Mouse (Mus musculus): ENCODE data around the gene Hoxb5.

- TF ChIP-seq CTCF (IDR thresholded peaks at IDR 0.05; ENCODE audit: low read depth) (no peak), EP300 (optimal IDR thresholded peaks at IDR 0.05) (no peak)
Measured at GRCm38 (mm10) chr11:96285771-96286738, 17.1 kb upstream of the Hoxb5 start, which contains the start of gene Hoxb7.

Data from stomach, postnatal 0 days (tissue).